Mouse (Mus musculus) fat pad, adult 2 months (tissue): ENCODE measurements around the gene Arhgap24.
"Not testable (repeated sequence)": the region's sequence is repeated elsewhere in the genome, so short reads cannot be mapped to it uniquely, and the experiment has no call there.

Source experiments
- DNase-seq: peaks from one replicate; pipeline ENCODE4 v3.0.0-alpha.2; 2011; ENCODE audit warnings: low read depth, low spot score; ENCODE audit errors: extremely low read depth

Arhgap24 gene

DNA sequence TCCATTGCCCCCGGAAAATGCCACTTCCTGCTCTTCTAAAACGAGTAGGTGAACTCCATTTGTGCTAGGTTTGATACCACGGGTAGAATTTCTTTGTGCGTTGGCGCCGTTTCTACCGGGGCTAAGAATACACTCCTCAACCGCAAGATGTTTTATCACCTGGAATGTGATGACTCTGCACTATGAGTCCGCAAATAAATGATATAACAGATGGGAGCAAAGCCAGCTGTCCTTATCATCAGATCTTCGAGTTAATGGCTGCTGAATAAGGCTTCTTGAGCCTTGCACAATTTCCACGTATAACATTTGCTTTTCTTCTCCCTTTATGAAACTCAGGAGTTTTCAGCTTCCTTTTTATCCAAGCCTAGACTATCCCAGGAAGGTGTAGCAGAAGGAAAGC, 378.6 kb downstream of the Arhgap24 start:
- DNase-seq = no peak

- DNase-seq = no peak
Observed at GRCm38 (mm10) chr5:102868196-102868595, 387.0 kb downstream of the Arhgap24 start.

GRCm38 (mm10) chr5:102872996-102873395, 391.8 kb downstream of the Arhgap24 start:
- not testable (repeated sequence) for DNase-seq

- no peak for DNase-seq
Observed at GRCm38 (mm10) chr5:102874605-102875298, 393.6 kb downstream of the Arhgap24 start.

GRCm38 (mm10) chr5:102875628-102876027, 394.4 kb downstream of the Arhgap24 start:
- no peak for DNase-seq

DNA sequence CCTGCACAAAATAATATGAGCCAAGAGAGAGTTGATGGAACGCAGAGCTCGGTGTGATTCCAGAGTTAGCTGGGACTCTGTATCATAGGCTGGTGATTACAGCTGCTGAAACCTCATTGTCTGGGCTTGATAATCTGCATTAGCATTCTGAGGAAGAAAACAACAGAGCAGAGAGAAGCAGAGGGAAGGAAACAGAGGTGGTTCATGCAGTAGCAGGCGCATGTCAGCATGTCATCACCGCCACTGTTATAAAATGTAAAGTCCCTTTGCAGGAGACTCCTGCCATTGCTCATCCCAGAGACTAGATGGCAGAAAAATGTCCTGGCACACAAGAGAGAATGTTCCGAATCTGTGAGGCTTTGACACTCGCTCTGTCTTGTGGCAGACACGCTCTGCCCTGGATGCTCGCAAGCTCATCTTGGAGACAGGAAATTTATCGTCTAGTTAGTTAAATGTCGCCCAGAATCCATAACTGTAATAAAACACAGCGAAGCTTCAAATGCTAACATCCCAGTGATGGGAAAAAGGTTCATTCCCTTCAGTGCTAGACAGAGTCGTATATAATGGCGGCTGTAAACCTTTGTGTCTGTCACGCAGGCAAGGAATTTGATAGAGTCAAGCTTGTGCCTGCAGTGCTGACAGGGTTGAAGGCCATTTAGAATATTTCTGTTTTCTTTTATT, 407.4 kb downstream of the Arhgap24 start:
- DNase-seq = no peak

- DNase-seq = no peak
Observed at GRCm38 (mm10) chr5:102889163-102889488, 407.9 kb downstream of the Arhgap24 start.

DNA sequence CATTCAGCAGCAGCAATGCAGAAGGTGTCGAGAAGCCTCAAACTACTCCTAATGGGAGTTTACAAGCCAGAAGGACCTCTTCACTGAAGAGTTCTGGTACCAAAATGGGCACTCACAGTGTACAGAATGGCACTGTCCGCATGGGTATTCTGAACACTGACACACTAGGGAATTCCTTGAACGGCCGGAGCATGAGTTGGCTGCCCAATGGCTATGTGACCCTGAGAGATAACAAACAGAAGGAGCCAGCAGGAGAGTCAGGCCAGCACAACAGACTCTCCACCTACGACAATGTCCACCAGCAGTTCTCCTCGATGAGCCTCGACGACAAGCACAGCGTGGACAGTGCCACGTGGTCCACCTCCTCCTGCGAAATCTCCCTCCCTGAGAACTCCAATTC, 411.0 kb downstream of the Arhgap24 start:
- DNase-seq = no peak

DNA sequence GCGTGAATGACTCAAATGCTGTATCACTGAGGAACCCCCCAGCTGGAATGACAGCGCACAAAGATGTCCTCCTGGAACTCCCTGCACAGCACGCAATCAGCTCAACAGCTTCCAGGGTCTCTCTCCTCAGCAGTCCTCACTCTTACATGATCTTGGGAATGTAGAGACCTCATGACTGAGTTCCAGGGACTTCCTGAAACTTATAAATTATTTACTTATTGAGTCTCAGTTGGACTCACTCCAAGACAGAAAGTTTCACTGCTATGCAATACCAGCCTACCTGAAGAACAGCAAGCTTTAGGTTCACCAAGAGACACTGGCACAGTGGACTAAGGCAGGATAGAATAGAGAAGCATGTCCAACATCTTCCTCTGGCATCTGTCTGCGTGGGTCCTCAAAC, 417.1 kb downstream of the Arhgap24 start:
- DNase-seq = no peak

GRCm38 (mm10) chr5:102899680-102900215, 418.6 kb downstream of the Arhgap24 start:
- DNase-seq = no peak

DNA sequence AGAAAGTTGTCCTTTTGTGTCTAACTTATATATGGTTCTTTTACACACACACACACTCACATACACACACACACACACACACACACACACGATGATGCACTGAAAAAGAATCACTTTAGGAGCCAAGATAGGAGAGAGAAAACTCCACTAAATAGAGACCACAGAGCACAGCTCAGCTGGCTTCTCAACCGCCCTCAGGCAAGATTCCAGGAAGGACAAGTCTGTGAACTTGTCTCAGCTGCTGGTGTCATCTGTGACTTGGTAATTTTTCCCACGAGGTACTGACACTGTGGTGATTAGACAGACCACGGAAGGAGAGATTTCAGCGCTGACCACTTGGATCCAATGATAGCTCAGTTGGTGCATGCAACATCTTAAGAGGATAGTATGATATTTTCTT, 420.0 kb downstream of the Arhgap24 start:
- no peak for DNase-seq

DNA sequence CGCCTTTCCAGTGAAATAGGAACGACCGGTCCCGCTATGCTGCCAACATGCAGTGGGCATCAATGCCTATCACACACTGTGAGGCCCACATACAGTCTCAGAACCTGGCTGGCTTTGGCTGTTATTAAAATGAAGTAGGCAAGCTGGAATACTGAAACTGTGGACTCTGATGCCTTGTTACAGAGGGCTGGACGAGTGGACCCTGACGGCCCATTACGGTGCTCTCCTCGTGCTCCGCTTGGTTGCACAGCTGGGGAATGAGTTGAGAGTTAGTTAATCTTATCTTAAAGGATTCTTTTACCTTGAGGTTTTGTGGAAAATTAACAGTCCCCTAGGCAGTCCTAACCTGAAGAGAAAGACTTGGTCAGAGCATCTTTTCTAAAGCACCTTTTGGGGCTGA, 422.3 kb downstream of the Arhgap24 start:
- DNase-seq = no peak

DNA sequence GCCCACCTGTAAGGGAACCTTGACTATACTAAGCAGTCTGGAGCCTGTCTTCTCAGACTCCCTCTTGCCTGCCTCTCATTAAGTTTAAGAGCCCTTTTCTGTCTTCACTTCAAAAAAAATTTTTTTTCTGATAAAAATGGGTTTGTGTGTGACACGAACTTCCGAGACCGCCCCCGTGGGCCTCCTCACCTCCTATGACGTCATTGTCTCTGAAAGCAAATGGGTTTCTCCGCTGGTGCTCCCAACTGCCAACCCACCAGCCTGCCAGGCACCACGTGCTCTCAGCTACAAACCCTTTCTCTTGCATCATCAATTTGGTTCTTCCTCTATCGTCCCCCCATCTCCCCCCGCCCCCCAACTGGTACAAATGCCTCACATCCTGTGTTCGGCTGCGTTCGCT, 422.9 kb downstream of the Arhgap24 start:
- no peak for DNase-seq

- no peak for DNase-seq
Observed at GRCm38 (mm10) chr5:102905441-102906211, 424.4 kb downstream of the Arhgap24 start.

DNA sequence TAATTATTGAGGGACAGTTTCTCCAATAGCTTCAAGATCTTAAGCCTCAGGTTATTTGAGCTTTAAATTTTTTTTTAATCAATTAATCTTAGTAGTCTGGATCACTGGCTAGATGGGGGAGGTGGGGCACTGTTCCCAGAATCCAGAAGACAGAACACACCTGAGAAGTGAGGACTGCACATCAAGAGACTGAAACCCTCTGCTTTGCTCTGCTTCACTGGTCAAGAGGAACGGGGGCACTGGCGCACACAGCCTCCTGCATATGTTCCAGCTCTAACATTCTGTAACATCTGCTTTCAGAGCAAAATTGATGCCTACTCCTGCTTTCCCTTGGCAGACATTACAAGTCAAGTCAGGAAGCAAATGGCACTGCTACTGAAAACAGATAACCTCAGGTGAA, 439.0 kb downstream of the Arhgap24 start:
- no peak for DNase-seq

DNA sequence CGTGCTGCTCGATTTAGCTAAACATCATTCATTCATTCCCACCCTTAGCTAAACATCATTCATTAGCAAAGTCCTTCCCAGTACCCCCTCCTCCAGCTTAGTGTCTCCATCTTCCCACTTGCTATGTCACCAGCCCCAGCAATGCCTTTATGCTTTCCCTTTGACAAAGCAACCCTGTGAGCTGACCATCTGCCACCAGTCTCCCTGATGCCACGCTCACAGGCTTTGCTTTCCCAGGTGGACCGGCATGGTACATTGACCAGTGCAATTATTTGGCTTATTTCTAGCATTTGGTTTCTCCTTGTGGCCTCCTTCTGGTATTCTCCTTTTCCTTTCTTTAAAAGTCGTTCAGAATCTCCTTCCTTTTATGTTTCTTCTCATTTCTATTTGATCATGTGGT, 445.6 kb downstream of the Arhgap24 start:
- no peak for DNase-seq

GRCm38 (mm10) chr5:102930161-102930560, 449.0 kb downstream of the Arhgap24 start:
- DNase-seq = no peak

- not testable (repeated sequence) for DNase-seq
Observed at GRCm38 (mm10) chr5:102943864-102944630, 462.9 kb downstream of the Arhgap24 start.

DNA sequence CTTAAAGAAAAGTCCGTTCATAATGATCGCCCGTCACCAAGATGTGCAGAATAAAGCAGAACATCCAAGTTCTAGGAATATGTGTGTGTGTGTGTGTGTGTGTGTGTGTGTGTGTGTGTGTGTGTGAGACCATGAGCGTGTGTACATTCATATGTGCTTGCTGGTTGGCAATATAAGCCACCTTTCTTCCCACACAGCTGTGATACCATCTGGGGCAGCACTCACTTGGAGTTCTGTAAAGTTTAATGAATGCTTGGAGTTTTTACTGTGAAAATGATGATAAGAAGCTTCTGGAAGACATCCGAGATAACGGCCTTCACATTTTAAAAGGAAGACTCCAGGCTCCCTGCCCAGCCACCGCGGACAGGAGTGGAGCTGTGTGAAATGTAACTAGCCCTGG, 465.4 kb downstream of the Arhgap24 start:
- DNase-seq = no peak

DNA sequence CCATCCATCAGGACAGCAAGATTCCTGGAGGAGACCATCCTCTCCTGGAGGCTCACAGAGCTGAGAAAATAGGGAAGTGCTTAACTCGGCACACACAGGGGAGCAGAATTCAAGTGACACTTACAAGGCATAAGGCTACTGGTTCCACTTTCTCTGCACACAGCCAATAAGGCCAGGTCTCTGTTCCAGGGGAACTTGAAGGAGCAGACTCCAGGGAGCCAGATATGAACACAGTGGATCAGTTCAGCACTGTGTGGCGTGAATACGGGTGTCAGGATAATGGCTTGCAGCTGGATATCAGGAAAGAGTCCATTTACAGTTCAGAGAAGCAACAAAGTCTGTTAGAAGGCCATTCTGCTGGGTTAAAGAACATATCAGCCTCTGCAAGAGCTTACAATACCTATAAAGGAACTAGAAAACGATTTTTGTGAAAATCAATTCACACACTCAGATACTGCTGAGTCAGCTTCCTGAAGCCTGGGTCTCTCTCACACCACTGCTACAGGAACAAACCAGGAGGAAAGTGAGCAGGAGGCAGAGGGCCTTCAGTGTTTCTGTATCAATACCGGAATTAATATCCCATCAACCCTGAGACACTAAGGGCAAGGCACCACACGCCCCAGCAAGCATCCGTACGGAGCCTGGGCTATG, 466.0 kb downstream of the Arhgap24 start:
- no peak for DNase-seq
